Mouse (Mus musculus) layer of hippocampus, postnatal 10 days (tissue): ENCODE results near the gene Cables2. TPM values are rescaled to one million over a fixed set of nuclear protein-coding genes. Genes with fewer than 3 reads are reported as not detected.
"Not testable (repeated sequence)": the region's sequence is repeated elsewhere in the genome, so short reads cannot be mapped to it uniquely, and the experiment has no call there.

Experiments used
- DNase-seq, 2 experiments: peaks; one replicate each; pipeline ENCODE4 v3.0.0; 2021; ENCODE audit warnings: low spot score in 2 of 2
- total RNA-seq, 2 experiments: library from RNA; stranded (reverse); gene quantifications; 2 replicates each; pipeline ENCODE4 v1.2.3; 2021

Cables2 gene
- total RNA-seq, 2 experiments from 2014 or later: 38.6 to 40.1 TPM

GRCm38 (mm10) chr2:180279321-180279720 lies 6.0 kb upstream of the Cables2 start:
- no peak for DNase-seq

- DNase-seq: no peak
These were observed 4.6 kb upstream of the Cables2 start for GRCm38 (mm10) chr2:180277773-180278320.

- no peak for DNase-seq
These were observed 3.6 kb upstream of the Cables2 start for GRCm38 (mm10) chr2:180276851-180277259.

GRCm38 (mm10) chr2:180276385-180276784 lies 3.1 kb upstream of the Cables2 start:
- no peak for DNase-seq

GRCm38 (mm10) chr2:180275836-180276235 lies 2.5 kb upstream of the Cables2 start:
- DNase-seq: peak; percentile 84 to 88

GRCm38 (mm10) chr2:180274523-180274922 lies 1.2 kb upstream of the Cables2 start:
- DNase-seq: no peak

GRCm38 (mm10) chr2:180272884-180273321 lies 393 bp downstream of the Cables2 start:
- no peak for DNase-seq

- peak in 1 of 2 experiments; percentile 40 for DNase-seq
These were observed 1.4 kb downstream of the Cables2 start for GRCm38 (mm10) chr2:180271804-180272395.

- no peak for DNase-seq
These were observed 2.6 kb downstream of the Cables2 start for GRCm38 (mm10) chr2:180270537-180271255.

GRCm38 (mm10) chr2:180269329-180269728 lies 4.0 kb downstream of the Cables2 start:
- no peak for DNase-seq

GRCm38 (mm10) chr2:180267955-180268354 lies 5.3 kb downstream of the Cables2 start:
- no peak for DNase-seq

GRCm38 (mm10) chr2:180262891-180263290 lies 10.4 kb downstream of the Cables2 start:
- no peak for DNase-seq

- DNase-seq: no peak
These were observed 10.9 kb downstream of the Cables2 start for GRCm38 (mm10) chr2:180262441-180262840.

- no peak for DNase-seq
These were observed 11.4 kb downstream of the Cables2 start for GRCm38 (mm10) chr2:180261901-180262300.

GRCm38 (mm10) chr2:180260610-180261480 lies 12.5 kb downstream of the Cables2 start:
- DNase-seq: no peak

- not testable (repeated sequence) for DNase-seq
These were observed 13.3 kb downstream of the Cables2 start for GRCm38 (mm10) chr2:180259826-180260609.

- DNase-seq: not testable (repeated sequence)
These were observed 14.3 kb downstream of the Cables2 start for GRCm38 (mm10) chr2:180258951-180259484.

GRCm38 (mm10) chr2:180257963-180258865 lies 15.1 kb downstream of the Cables2 start:
- DNase-seq: no peak

- peak; percentile 95 to 96 for DNase-seq
These were observed 16.2 kb downstream of the Cables2 start, which contains the start of gene Rps21 for GRCm38 (mm10) chr2:180257001-180257521. TSS of gene Rps21 (plus strand) at chr2:180257377.
